In the genomic region with DNA sequence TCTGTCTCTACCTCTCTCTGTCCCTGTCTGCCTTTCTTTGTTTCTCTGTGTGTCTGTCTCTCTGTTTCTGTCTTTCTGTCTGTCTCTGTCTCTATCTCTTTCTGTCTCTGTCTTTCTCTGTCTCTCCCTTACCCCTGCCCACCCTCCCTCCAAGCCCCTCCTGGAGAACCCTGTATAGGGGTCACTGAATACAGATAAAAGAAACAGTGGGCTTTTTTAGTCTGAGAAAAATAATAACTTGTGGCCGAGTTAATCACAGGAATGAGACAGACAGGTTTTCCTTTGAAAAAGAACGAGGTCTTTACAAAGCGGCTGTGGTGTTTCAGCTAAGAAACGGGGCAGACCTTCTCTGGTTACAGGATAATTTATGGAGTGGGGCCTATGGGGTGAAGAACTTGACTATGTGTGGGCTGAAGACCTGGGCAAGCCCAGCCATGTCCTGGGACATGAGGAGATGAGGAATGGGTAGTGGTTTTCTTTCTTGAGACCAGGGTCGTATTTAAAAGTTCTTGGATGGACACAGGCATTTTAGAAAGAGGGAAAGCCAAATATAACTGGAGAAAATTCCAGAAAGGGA, we compare ENCODE assay signal across 14 mouse cellular contexts.
DNase-seq lines count a peak whose midpoint lies in the region; ATAC-seq lines count a peak whose summit lies in the region.
"Had no signal": no experiment of that assay in that cellular context is flagged by ENCODE, and none has a peak within 500 bp of the region (broad histone marks: within the 10 kb centered on the region; RNA-seq: fewer than 3 reads in every experiment).

No protein-coding gene starts in this region.

- H3K9me3 ChIP-seq in heart, embryonic 11.5 days (replicated peaks; ENCODE audit: control insufficient read depth, low read length) = no peaks in the 10 kb centered on the region
- H3K9me3 ChIP-seq in midbrain, embryonic 10.5 days (replicated peaks) = no peaks in the 10 kb centered on the region
- H3K9me3 ChIP-seq in midbrain, embryonic 14.5 days (ENCODE audit: control insufficient read depth, low read length) = no peaks in the 10 kb centered on the region
- no peaks in the 10 kb centered on the region for H3K9me3 ChIP-seq in embryonic facial prominence, embryonic 15.5 days (replicated peaks)
- H3K9me3 ChIP-seq in neural tube, embryonic 11.5 days (ENCODE audit: control insufficient read depth, low read length) = no peaks in the 10 kb centered on the region

- H3K9ac ChIP-seq in heart, embryonic 11.5 days (ENCODE audit: low read depth, low read length) = no peak overlapping the region
- H3K9ac ChIP-seq in midbrain, embryonic 14.5 days (replicated peaks; ENCODE audit: low read length) = no peak overlapping the region
- H3K9ac ChIP-seq in embryonic facial prominence, embryonic 15.5 days = no peak overlapping the region
- H3K9ac ChIP-seq in neural tube, embryonic 11.5 days (ENCODE audit: low read length) = no peak overlapping the region

- no peak for ATAC-seq in heart, embryonic 11.5 days (replicated peaks; ENCODE audit: insufficient number of reproducible peaks, low FRiP score, low TSS enrichment)
- ATAC-seq in midbrain, embryonic 14.5 days (ENCODE audit: low FRiP score, low TSS enrichment) = no peak
- ATAC-seq in embryonic facial prominence, embryonic 15.5 days (ENCODE audit: insufficient number of reproducible peaks, low FRiP score, low TSS enrichment, low read depth) = peak; percentile 47; the same call in 1 of the 2 replicates
- no peak for ATAC-seq in neural tube, embryonic 11.5 days (ENCODE audit: insufficient read depth, low FRiP score, low TSS enrichment)
- ATAC-seq: intestine, postnatal 0 days had no signal

- H3K4me1 ChIP-seq in heart, embryonic 11.5 days (ENCODE audit: control insufficient read depth, insufficient read depth, low read length) = peaks cover 5% of the 10 kb centered on the region
- peaks cover 33% of the 10 kb centered on the region for H3K4me1 ChIP-seq in midbrain, embryonic 10.5 days
- H3K4me1 ChIP-seq in midbrain, embryonic 14.5 days (ENCODE audit: control insufficient read depth, insufficient read depth, low read length) = peaks cover 18% of the 10 kb centered on the region
- peaks cover 3% of the 10 kb centered on the region; the same call in 1 of the 2 replicates for H3K4me1 ChIP-seq in embryonic facial prominence, embryonic 15.5 days
- 0 out of 2 replicates have a peak, but pooled peaks cover 3% of the 10 kb centered on the region for H3K4me1 ChIP-seq in neural tube, embryonic 11.5 days (ENCODE audit: control insufficient read depth, insufficient read depth, low read length)
- H3K4me1 ChIP-seq: megakaryocyte, embryonic 14.5 days had no signal

- 43% methylated on average over 5 of the region's 5 CpGs for WGBS in heart, embryonic 11.5 days (ENCODE audit: insufficient replicate concordance)
- WGBS in midbrain, embryonic 10.5 days = 37% methylated on average over 5 of the region's 5 CpGs
- WGBS in midbrain, embryonic 14.5 days = 34% methylated on average over 5 of the region's 5 CpGs
- 16% methylated on average over 5 of the region's 5 CpGs for WGBS in embryonic facial prominence, embryonic 15.5 days
- 4% methylated on average over 5 of the region's 5 CpGs for WGBS in neural tube, embryonic 11.5 days

- H3K36me3 ChIP-seq in heart, embryonic 11.5 days (ENCODE audit: control insufficient read depth, insufficient read depth, low read length) = no peaks in the 10 kb centered on the region
- H3K36me3 ChIP-seq in midbrain, embryonic 10.5 days = no peaks in the 10 kb centered on the region
- H3K36me3 ChIP-seq in midbrain, embryonic 14.5 days (ENCODE audit: control insufficient read depth, insufficient read depth, low read length) = no peaks in the 10 kb centered on the region
- no peaks in the 10 kb centered on the region for H3K36me3 ChIP-seq in embryonic facial prominence, embryonic 15.5 days
- H3K36me3 ChIP-seq in neural tube, embryonic 11.5 days (ENCODE audit: control insufficient read depth, insufficient read depth, low read length) = no peaks in the 10 kb centered on the region

- H3K27me3 ChIP-seq in heart, embryonic 11.5 days (ENCODE audit: control insufficient read depth, insufficient read depth, low read length) = no peaks in the 10 kb centered on the region
- H3K27me3 ChIP-seq in midbrain, embryonic 10.5 days (ENCODE audit: low read depth, poor library complexity, severe bottlenecking) = no peaks in the 10 kb centered on the region
- no peaks in the 10 kb centered on the region for H3K27me3 ChIP-seq in midbrain, embryonic 14.5 days (ENCODE audit: control insufficient read depth, insufficient read depth, low read length)
- no peaks in the 10 kb centered on the region for H3K27me3 ChIP-seq in embryonic facial prominence, embryonic 15.5 days
- no peaks in the 10 kb centered on the region for H3K27me3 ChIP-seq in neural tube, embryonic 11.5 days (ENCODE audit: control insufficient read depth, insufficient read depth, low read length)
- H3K27me3 ChIP-seq: megakaryocyte, embryonic 14.5 days had no signal

- no peak overlapping the region for H3K4me2 ChIP-seq in heart, embryonic 11.5 days
- H3K4me2 ChIP-seq in midbrain, embryonic 14.5 days (ENCODE audit: low read length) = no peak overlapping the region
- no peak overlapping the region for H3K4me2 ChIP-seq in embryonic facial prominence, embryonic 15.5 days (replicated peaks)
- no peak overlapping the region for H3K4me2 ChIP-seq in neural tube, embryonic 11.5 days (ENCODE audit: low read depth)

- H3K27ac ChIP-seq in heart, embryonic 11.5 days (ENCODE audit: low read depth, low read length) = peak overlapping the region; percentile 23
- 0 out of 2 replicates have a peak overlapping the region, but pooled peaks have one; percentile 23 for H3K27ac ChIP-seq in midbrain, embryonic 10.5 days (replicated peaks)
- H3K27ac ChIP-seq in midbrain, embryonic 14.5 days (replicated peaks; ENCODE audit: low read depth, low read length) = no peak overlapping the region
- H3K27ac ChIP-seq in embryonic facial prominence, embryonic 15.5 days (replicated peaks) = peak overlapping the region; percentile 17; the same call in 1 of the 2 replicates
- 0 out of 2 replicates have a peak overlapping the region, but pooled peaks have one; percentile 44 for H3K27ac ChIP-seq in neural tube, embryonic 11.5 days (ENCODE audit: low read depth, low read length)
- H3K27ac ChIP-seq: gastrocnemius, adult 2 months had no signal

- DNase-seq in heart, adult 9 months (ENCODE audit: low spot score in 2 of 2) = no peak
- DNase-seq in midbrain, embryonic 10.5 days (ENCODE audit: low spot score) = no peak
- DNase-seq in midbrain, embryonic 14.5 days = no peak
- no peak for DNase-seq in neural tube, embryonic 11.5 days (ENCODE audit: low spot score)
- DNase-seq in ovary, postnatal 14 days (ENCODE audit: low spot score) = no peak
- no peak for DNase-seq in adipocyte (ENCODE audit: low spot score)
- DNase-seq: adrenal gland, postnatal 14 days; cerebellum, adult 11 months; gastrocnemius, adult 2 months; thymus, adult 18-20 months had no signal

- H3K4me3 ChIP-seq in heart, embryonic 11.5 days (ENCODE audit: low read depth, low read length) = no peak overlapping the region
- H3K4me3 ChIP-seq in midbrain, embryonic 10.5 days = no peak overlapping the region
- H3K4me3 ChIP-seq in midbrain, embryonic 14.5 days (replicated peaks; ENCODE audit: low read depth, low read length) = no peak overlapping the region
- H3K4me3 ChIP-seq in embryonic facial prominence, embryonic 15.5 days (replicated peaks) = no peak overlapping the region
- no peak overlapping the region for H3K4me3 ChIP-seq in neural tube, embryonic 11.5 days (ENCODE audit: low read depth, low read length)
- H3K4me3 ChIP-seq: gastrocnemius, adult 2 months had no signal
